Mouse (Mus musculus): ENCODE measurements at regions not wholly inside any gene's neighbourhood (a gene's known extent, or its start where the extent isn't known, plus 50 kb on each side); places are given as distances from the start of the nearest gene placed in this dataset.

DNA sequence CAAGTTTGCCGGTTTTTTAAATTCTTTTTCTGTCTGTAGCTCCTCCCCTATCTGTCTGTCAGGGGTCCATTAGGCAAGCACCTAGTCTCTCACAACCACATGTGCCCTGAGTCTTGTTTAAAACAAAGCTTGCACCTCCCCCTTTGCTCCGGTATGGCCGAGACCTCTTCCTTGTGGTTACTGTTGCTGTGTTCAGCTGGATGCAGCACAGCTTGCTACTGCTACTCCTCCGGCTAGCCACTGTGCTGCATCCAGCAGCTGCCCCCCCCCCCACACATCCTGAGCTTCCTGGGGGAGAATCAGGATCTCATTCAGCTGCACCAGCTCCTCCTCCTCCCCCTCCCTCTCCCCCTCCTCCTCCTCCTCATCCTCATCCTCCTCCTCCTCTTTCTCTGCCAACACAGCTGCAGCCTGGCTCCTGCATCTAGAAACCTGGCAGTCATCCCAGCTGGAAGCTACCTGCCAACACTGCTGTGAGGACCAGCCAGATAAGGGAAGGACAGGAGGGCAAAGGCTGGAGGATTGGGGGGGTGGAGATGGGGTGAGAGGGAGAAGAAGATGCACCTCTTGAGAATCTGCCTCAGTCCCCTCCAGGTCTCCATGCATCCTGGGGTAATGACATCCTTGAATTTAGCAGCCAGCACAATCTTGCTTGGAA is 114.8 kb upstream of the Tmem260 start:
- peak overlapping the region; percentile 44 for H3K4me2 ChIP-seq (ENCODE audit: low read length)
- peaks cover 18% of the 10 kb centered on the region for H3K4me1 ChIP-seq (ENCODE audit: control insufficient read depth, insufficient read depth, low read depth, low read length)
- peak; percentile 84 for ATAC-seq
- whole genome bisulfite sequencing: 0% methylated on average over 4 of the region's 4 CpGs
- no peaks in the 10 kb centered on the region for H3K27me3 ChIP-seq (replicated peaks; ENCODE audit: control insufficient read depth, insufficient read depth, low read length)
- H3K36me3 ChIP-seq (ENCODE audit: control insufficient read depth, insufficient read depth, low read length): no peaks in the 10 kb centered on the region
- H3K27ac ChIP-seq (ENCODE audit: low read depth, low read length): no peak overlapping the region
- H3K9ac ChIP-seq (ENCODE audit: low read depth, low read length): peak overlapping the region; percentile 11; the same call in 1 of the 2 replicates
- no peaks in the 10 kb centered on the region for H3K9me3 ChIP-seq (ENCODE audit: control insufficient read depth, low read length)
- no peak overlapping the region for H3K4me3 ChIP-seq (ENCODE audit: low read length)

DNA sequence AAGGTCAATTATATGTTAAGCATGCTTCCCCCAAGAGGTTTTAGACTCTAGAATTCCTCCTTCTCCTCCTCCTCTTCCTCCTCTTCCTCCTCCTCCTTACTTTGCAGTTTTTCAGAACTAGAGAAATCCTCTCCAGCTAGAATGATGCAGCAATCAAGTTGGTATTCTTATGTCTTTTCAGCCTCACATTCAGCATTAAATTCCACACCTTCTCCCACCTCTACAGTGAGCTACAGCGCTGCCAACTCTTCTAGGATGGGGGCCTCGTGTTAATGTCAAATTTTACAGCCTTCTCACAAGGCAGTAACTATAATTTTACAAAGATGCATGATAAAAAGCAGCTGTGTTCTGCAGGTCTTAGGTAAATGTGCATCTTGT is 114.3 kb upstream of the Tmem260 start:
- 66% methylated on average over 2 of the region's 2 CpGs for WGBS
- Histone ChIP-seq H3K36me3 (ENCODE audit: control insufficient read depth, insufficient read depth, low read length) (no peaks in the 10 kb centered on the region), H3K4me2 (ENCODE audit: low read length) (no peak overlapping the region), H3K9ac (ENCODE audit: low read depth, low read length) (no peak overlapping the region), H3K4me1 (ENCODE audit: control insufficient read depth, insufficient read depth, low read depth, low read length) (peaks cover 18% of the 10 kb centered on the region), H3K4me3 (ENCODE audit: low read length) (no peak overlapping the region), H3K9me3 (ENCODE audit: control insufficient read depth, low read length) (no peaks in the 10 kb centered on the region), H3K27me3 (replicated peaks; ENCODE audit: control insufficient read depth, insufficient read depth, low read length) (no peaks in the 10 kb centered on the region), H3K27ac (ENCODE audit: low read depth, low read length) (no peak overlapping the region)
- ATAC-seq: no peak

DNA sequence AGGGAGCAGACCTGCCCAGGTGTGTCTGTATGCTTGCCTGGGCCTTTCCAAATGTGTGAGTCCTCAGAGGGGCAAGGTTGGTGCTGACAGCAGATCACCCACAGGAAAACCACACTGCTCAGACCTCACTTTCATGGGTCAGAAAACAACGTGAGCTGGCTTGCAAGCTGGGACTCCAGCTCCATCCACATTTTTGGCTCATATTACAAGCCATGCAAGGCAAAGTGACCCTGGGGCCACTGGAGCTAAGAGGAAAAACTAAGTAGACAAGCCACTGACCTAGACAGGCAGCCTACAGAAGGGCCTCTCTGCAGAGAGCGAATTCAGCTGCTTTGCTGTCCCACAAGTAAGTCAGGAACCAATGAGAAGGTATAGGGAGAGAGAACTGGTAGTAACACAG is 113.7 kb upstream of the Tmem260 start:
- Histone ChIP-seq H3K9me3 (ENCODE audit: control insufficient read depth, low read length) (no peaks in the 10 kb centered on the region), H3K27me3 (replicated peaks; ENCODE audit: control insufficient read depth, insufficient read depth, low read length) (no peaks in the 10 kb centered on the region), H3K27ac (ENCODE audit: low read depth, low read length) (peak overlapping the region; percentile 26; the same call in 1 of the 2 replicates), H3K4me1 (ENCODE audit: control insufficient read depth, insufficient read depth, low read depth, low read length) (peaks cover 18% of the 10 kb centered on the region), H3K4me2 (ENCODE audit: low read length) (no peak overlapping the region), H3K9ac (ENCODE audit: low read depth, low read length) (no peak overlapping the region), H3K36me3 (ENCODE audit: control insufficient read depth, insufficient read depth, low read length) (no peaks in the 10 kb centered on the region), H3K4me3 (ENCODE audit: low read length) (no peak overlapping the region)
- ATAC-seq: peak; percentile 40; the same call in 1 of the 2 replicates
- 55% methylated on average over 2 of the region's 2 CpGs for WGBS

DNA sequence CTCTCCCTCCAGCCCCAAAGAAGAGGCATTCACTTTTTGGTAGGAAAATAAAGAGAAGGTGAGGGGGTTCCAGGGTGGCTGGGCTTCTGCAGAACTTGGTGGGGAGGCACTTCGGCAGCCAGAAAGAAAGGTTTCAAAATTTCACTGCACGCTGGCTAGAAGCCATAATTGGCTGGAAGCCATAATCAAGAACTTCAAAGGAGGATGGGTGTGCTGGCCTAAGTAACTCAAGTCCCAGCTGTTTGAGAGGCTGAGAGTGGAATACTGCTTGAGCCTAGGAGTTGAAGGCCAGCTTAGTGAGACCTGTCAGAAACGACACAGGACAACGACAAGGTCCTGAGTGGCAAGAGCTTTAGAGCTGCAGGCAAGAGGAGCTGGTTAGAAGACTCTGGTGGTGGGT is 113.3 kb upstream of the Tmem260 start:
- Histone ChIP-seq H3K9me3 (ENCODE audit: control insufficient read depth, low read length) (no peaks in the 10 kb centered on the region), H3K36me3 (ENCODE audit: control insufficient read depth, insufficient read depth, low read length) (no peaks in the 10 kb centered on the region), H3K27me3 (replicated peaks; ENCODE audit: control insufficient read depth, insufficient read depth, low read length) (no peaks in the 10 kb centered on the region), H3K9ac (ENCODE audit: low read depth, low read length) (no peak overlapping the region), H3K4me3 (ENCODE audit: low read length) (no peak overlapping the region), H3K4me2 (ENCODE audit: low read length) (no peak overlapping the region), H3K4me1 (ENCODE audit: control insufficient read depth, insufficient read depth, low read depth, low read length) (peaks cover 18% of the 10 kb centered on the region), H3K27ac (ENCODE audit: low read depth, low read length) (peak overlapping the region; percentile 26; the same call in 1 of the 2 replicates)
- no peak for ATAC-seq
- WGBS: 46% methylated on average over 4 of the region's 4 CpGs

DNA sequence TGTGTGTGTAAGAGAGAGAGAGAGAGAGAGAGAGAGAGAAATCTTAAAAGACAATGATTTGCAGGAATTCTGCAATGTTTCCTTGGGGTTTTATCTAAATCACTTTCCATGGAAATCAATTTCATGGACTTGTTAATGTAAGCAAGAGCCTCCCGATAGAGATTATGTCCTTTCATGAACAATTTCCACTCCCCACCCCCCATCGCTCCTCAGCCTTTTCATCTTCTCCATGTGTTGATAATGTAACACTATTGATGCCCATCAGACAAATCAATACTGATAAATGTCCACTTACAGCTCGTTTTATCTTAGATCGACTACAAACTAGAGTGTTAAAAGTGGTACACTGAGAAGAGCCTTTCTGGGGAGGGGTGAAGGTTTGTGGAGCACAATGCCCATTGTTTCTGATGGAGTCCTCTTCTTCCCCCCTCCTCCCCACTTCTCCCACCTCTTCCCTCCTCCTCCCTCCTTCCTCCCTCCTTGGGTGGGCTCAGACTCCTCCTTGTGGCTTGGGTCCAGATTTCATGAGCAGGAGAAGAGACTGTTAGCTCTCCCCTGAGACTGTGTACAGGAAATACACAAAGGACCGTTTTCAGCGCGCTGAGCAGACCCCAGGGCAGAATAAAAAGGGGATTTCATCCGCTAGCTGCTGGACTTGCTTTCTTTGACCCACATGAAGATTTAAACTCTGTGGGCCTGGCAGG is 111.7 kb upstream of the Tmem260 start:
- peaks cover 18% of the 10 kb centered on the region for H3K4me1 ChIP-seq (ENCODE audit: control insufficient read depth, insufficient read depth, low read depth, low read length)
- no peaks in the 10 kb centered on the region for H3K9me3 ChIP-seq (ENCODE audit: control insufficient read depth, low read length)
- H3K27me3 ChIP-seq (replicated peaks; ENCODE audit: control insufficient read depth, insufficient read depth, low read length): no peaks in the 10 kb centered on the region
- H3K9ac ChIP-seq (ENCODE audit: low read depth, low read length): no peak overlapping the region
- peak; percentile 55; the same call in 1 of the 2 replicates for ATAC-seq
- H3K36me3 ChIP-seq (ENCODE audit: control insufficient read depth, insufficient read depth, low read length): no peaks in the 10 kb centered on the region
- 26% methylated on average over 8 of the region's 8 CpGs for WGBS
- no peak overlapping the region for H3K4me3 ChIP-seq (ENCODE audit: low read length)
- H3K27ac ChIP-seq (ENCODE audit: low read depth, low read length): no peak overlapping the region
- no peak overlapping the region for H3K4me2 ChIP-seq (ENCODE audit: low read length)

DNA sequence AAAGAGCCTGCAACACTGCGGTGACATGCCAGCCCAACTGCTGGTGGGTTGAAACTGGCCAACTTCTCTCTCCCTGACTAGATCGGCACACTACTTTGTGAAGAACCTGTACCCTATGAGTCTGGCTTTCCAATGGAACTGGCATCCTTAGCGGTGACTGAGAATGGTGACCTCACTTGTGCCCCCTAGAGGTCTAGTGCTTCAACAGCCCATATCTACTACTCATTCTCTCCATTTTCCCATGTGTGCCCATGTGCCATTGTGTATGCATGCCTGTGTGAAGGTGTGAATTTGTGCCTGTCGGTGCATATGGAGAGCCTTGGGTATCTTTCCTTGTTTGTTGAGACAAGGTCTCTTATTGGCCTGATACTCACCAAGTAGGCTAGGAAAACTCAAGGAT is 106.5 kb upstream of the Tmem260 start:
- no peaks in the 10 kb centered on the region for H3K27me3 ChIP-seq (replicated peaks; ENCODE audit: control insufficient read depth, insufficient read depth, low read length)
- H3K4me3 ChIP-seq (ENCODE audit: low read length): no peak overlapping the region
- no peaks in the 10 kb centered on the region for H3K36me3 ChIP-seq (ENCODE audit: control insufficient read depth, insufficient read depth, low read length)
- peaks cover 2% of the 10 kb centered on the region; the same call in 1 of the 2 replicates for H3K4me1 ChIP-seq (ENCODE audit: control insufficient read depth, insufficient read depth, low read depth, low read length)
- H3K9ac ChIP-seq (ENCODE audit: low read depth, low read length): no peak overlapping the region
- ATAC-seq: no peak
- no peak overlapping the region for H3K4me2 ChIP-seq (ENCODE audit: low read length)
- no peaks in the 10 kb centered on the region for H3K9me3 ChIP-seq (ENCODE audit: control insufficient read depth, low read length)
- H3K27ac ChIP-seq (ENCODE audit: low read depth, low read length): no peak overlapping the region
- WGBS: 81% methylated on average over 4 of the region's 4 CpGs

DNA sequence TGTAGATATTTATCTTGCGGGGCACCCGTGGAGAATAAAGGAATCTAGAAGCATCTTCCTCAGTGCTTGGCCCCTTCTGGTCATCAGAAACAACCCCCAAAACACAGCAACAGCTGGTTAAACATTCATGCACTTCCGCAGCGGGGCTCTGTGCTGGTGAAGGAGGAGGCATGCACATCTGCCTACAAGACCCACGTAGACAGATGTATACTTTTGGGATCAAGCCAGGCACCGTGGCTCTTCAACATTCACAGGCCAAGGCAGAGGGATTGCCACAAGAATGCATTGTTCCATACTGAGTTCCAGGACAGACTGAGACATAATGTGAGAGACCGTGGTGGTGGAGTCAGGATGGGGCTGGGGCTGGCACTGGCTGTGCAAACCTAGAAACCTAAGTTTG is 103.0 kb upstream of the Tmem260 start:
- Histone ChIP-seq H3K4me3 (ENCODE audit: low read length) (no peak overlapping the region), H3K4me2 (ENCODE audit: low read length) (no peak overlapping the region), H3K4me1 (ENCODE audit: control insufficient read depth, insufficient read depth, low read depth, low read length) (no peaks in the 10 kb centered on the region), H3K9ac (ENCODE audit: low read depth, low read length) (no peak overlapping the region), H3K27ac (ENCODE audit: low read depth, low read length) (no peak overlapping the region), H3K36me3 (ENCODE audit: control insufficient read depth, insufficient read depth, low read length) (no peaks in the 10 kb centered on the region), H3K27me3 (replicated peaks; ENCODE audit: control insufficient read depth, insufficient read depth, low read length) (no peaks in the 10 kb centered on the region), H3K9me3 (ENCODE audit: control insufficient read depth, low read length) (no peaks in the 10 kb centered on the region)
- ATAC-seq: no peak
- WGBS: 65% methylated on average over 7 of the region's 7 CpGs

DNA sequence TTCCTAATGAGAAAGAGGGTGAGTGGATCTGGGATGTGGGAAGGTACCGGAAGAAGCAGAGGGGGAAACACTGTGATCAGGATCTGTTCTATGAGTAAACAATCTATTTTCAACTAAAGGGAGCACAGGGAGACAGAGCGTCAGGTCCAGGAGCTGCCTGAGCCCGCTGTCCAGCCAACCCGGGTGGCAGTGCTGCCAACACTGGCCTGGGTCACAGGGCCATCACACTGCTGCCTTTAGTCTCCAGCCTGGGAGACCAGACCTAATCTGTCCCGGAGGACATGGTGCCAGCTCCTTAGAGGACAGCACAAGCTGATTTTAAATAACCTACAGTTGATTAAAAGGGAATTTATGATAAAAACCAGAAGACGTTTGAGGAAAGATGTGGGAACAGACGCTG is 100.0 kb upstream of the Tmem260 start:
- 91% methylated on average over 7 of the region's 7 CpGs for WGBS
- no peak overlapping the region for H3K9ac ChIP-seq (ENCODE audit: low read depth, low read length)
- peaks cover 3% of the 10 kb centered on the region for H3K4me1 ChIP-seq (ENCODE audit: control insufficient read depth, insufficient read depth, low read depth, low read length)
- no peak overlapping the region for H3K27ac ChIP-seq (ENCODE audit: low read depth, low read length)
- H3K36me3 ChIP-seq (ENCODE audit: control insufficient read depth, insufficient read depth, low read length): no peaks in the 10 kb centered on the region
- ATAC-seq: no peak
- no peak overlapping the region for H3K4me3 ChIP-seq (ENCODE audit: low read length)
- H3K4me2 ChIP-seq (ENCODE audit: low read length): no peak overlapping the region
- no peaks in the 10 kb centered on the region for H3K27me3 ChIP-seq (replicated peaks; ENCODE audit: control insufficient read depth, insufficient read depth, low read length)
- no peaks in the 10 kb centered on the region for H3K9me3 ChIP-seq (ENCODE audit: control insufficient read depth, low read length)

DNA sequence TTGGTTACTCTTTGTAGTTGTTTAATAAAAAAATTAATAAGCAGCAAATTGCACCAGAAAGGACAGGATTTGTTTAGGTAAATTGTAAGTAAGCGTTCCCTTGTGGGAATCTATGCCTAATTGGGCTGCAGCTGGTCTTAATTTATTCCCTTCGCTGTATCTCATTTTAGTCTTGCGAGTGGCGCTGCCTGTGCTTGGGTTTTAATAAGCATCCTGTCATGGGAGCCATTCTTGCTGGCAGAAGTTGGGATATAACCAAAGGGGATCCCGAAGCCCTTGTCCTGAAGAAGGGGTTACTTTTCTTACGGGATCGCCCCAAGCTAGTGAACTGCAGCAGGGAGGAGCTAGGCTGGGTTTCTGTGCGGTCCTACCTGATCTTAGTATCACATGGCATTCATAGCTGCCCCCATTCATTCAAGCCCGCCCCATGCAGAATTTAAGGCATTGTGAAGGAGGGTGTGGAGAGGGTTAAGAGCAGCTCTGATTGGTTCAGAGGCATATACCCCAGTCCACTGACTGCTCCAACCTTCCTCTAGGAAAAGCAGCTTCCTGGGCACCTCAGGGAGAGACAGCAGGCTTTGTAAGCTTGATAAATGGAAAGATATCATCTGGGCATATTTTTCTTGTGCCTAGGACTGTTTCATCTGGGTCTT is 96.4 kb upstream of the Tmem260 start:
- no peaks in the 10 kb centered on the region for H3K36me3 ChIP-seq (ENCODE audit: control insufficient read depth, insufficient read depth, low read length)
- peaks cover 3% of the 10 kb centered on the region for H3K4me1 ChIP-seq (ENCODE audit: control insufficient read depth, insufficient read depth, low read depth, low read length)
- no peak overlapping the region for H3K9ac ChIP-seq (ENCODE audit: low read depth, low read length)
- no peaks in the 10 kb centered on the region for H3K27me3 ChIP-seq (replicated peaks; ENCODE audit: control insufficient read depth, insufficient read depth, low read length)
- H3K4me3 ChIP-seq (ENCODE audit: low read length): no peak overlapping the region
- H3K9me3 ChIP-seq (ENCODE audit: control insufficient read depth, low read length): no peaks in the 10 kb centered on the region
- 47% methylated on average over 9 of the region's 9 CpGs for WGBS
- no peak overlapping the region for H3K27ac ChIP-seq (ENCODE audit: low read depth, low read length)
- peak overlapping the region; percentile 20 for H3K4me2 ChIP-seq (ENCODE audit: low read length)
- no peak for ATAC-seq
